In genomic region chr10:49481439-49481838, GRCm38 (mm10) we compare ENCODE assay signal across 11 mouse cellular contexts.
A peak's percentile ranks its signal among the peaks of the same experiment; 100 is the strongest.
DNase-seq lines count a peak whose midpoint lies in the region; TF ChIP-seq lines count a peak whose summit lies in the region.
"Had no signal": no experiment of that assay in that cellular context is flagged by ENCODE, and none has a peak within 500 bp of the region (broad histone marks: within the 10 kb centered on the region; RNA-seq: fewer than 3 reads in every experiment).

No protein-coding gene starts in this region.

- no peak overlapping the region for H3K4me3 ChIP-seq in thymus, adult 2 months (ENCODE audit: control insufficient read depth, insufficient read depth, low read length)
- H3K4me3 ChIP-seq: erythroblast, embryonic 14.5 days; megakaryocyte, embryonic 14.5 days; myocyte had no signal

- TF ChIP-seq CTCF in thymus, adult 2 months (IDR thresholded peaks at IDR 0.05; ENCODE audit: borderline replicate concordance, control insufficient read depth, extremely low read depth, insufficient read depth, low read length, poor library complexity), result no peak

- 85% methylated on average over 4 of the region's 4 CpGs for WGBS in thymus, adult 2 months

- H3K27ac ChIP-seq in thymus, adult 2 months (ENCODE audit: control insufficient read depth, insufficient read depth, low read length), result no peak overlapping the region

- no peaks in the 10 kb centered on the region for H3K4me1 ChIP-seq in thymus, adult 2 months (replicated peaks; ENCODE audit: control insufficient read depth, insufficient read depth, low read length)
- H3K4me1 ChIP-seq: megakaryocyte, embryonic 14.5 days had no signal

- TF ChIP-seq POLR2A in thymus, adult 2 months (IDR thresholded peaks at IDR 0.05; ENCODE audit: control insufficient read depth, extremely low read depth, insufficient read depth, low read length, poor library complexity), result no peak

- peak; percentile 1 for DNase-seq in adrenal gland, postnatal 10 days
- no peak for DNase-seq in adrenal gland, adult 8-10 months
- DNase-seq in kidney, postnatal 4 days, result peak; percentile 5 to 15
- no peak for DNase-seq in kidney, adult 9 months
- DNase-seq in thymus, postnatal 4 days, result peak; percentile 14
- DNase-seq in thymus, adult 2 months, result no peak
- DNase-seq in urinary bladder, adult 18-20 months (ENCODE audit: low spot score in 2 of 2), result no peak
- DNase-seq in frontal cortex, postnatal 36 days (ENCODE audit: low spot score in 2 of 2), result no peak

- H3K27me3 ChIP-seq in thymus, adult 2 months (ENCODE audit: control insufficient read depth, insufficient read depth, low read length), result no peaks in the 10 kb centered on the region
- H3K27me3 ChIP-seq: megakaryocyte, embryonic 14.5 days had no signal

- no peaks in the 10 kb centered on the region for H3K36me3 ChIP-seq in thymus, adult 2 months (ENCODE audit: control insufficient read depth, insufficient read depth, low read length)

Comparison
In these comparisons a context has a peak if more than half of its experiments do, and no peak if none do; other contexts are left out.
1. DNase-seq: peak in adrenal gland, postnatal 10 days (single experiment), kidney, postnatal 4 days (2 of 2) and thymus, postnatal 4 days (single experiment); none in adrenal gland, adult 8-10 months (single experiment), kidney, adult 9 months (single experiment), thymus, adult 2 months (single experiment), urinary bladder, adult 18-20 months (0 of 2) and frontal cortex, postnatal 36 days (0 of 2).